Mouse (Mus musculus) kidney, postnatal 0 days (tissue): ENCODE data around the gene Prune2. TPM values are rescaled to one million over a fixed set of nuclear protein-coding genes. Genes with fewer than 3 reads are reported as not detected.

Experiments
- ATAC-seq: fragments of 200-750 bp; cut with Nextera tagmentation; replicated peaks from 2 replicates; pipeline ENCODE4 v1.8.0; 2017; ENCODE audit warnings: low read depth, moderate number of reproducible peaks, moderate TSS enrichment, moderate library complexity; ENCODE audit not compliant: low FRiP score
- DNase-seq: peaks from one replicate; pipeline ENCODE4 v3.0.0-alpha.2; 2016; ENCODE audit warnings: low spot score
- H3K27ac ChIP-seq: fragments of 300-500 bp; sonication (generic); 2 replicates; pipeline ENCODE4 v1.5.1; 2014; ENCODE audit warnings: mild to moderate bottlenecking
- H3K27me3 ChIP-seq: fragments of 300-500 bp; sonication (generic); 2 replicates; pipeline ENCODE4 v1.6.1; 2014; ENCODE audit warnings: low read length, mixed read lengths; ENCODE audit not compliant: insufficient read depth
- H3K36me3 ChIP-seq: fragments of 300-500 bp; sonication (generic); 2 replicates; pipeline ENCODE4 v1.6.1; 2014; ENCODE audit warnings: low read length, mixed read lengths; ENCODE audit not compliant: insufficient read depth
- H3K4me1 ChIP-seq: fragments of 300-500 bp; sonication (generic); replicated peaks from 2 replicates; pipeline ENCODE4 v1.6.1; 2014; ENCODE audit warnings: antibody characterized with exemption, low read length, mixed read lengths; ENCODE audit not compliant: insufficient read depth
- H3K4me2 ChIP-seq: fragments of 300-500 bp; sonication (generic); 2 replicates; pipeline ENCODE4 v1.6.1; 2014; ENCODE audit warnings: mild to moderate bottlenecking, low read length, moderate library complexity, mixed read lengths
- H3K4me3 ChIP-seq: fragments of 300-500 bp; sonication (generic); replicated peaks from 2 replicates; pipeline ENCODE4 v1.5.1; 2014; ENCODE audit warnings: low read depth, low read length
- H3K9ac ChIP-seq: fragments of 300-500 bp; sonication (generic); 2 replicates; pipeline ENCODE4 v1.6.1; 2014; ENCODE audit warnings: low read depth, low read length
- H3K9me3 ChIP-seq: fragments of 300-500 bp; sonication (generic); replicated peaks from 2 replicates; pipeline ENCODE4 v1.6.1; 2016; ENCODE audit warnings: low read length, inconsistent platforms, mixed read lengths
- CTCF ChIP-seq: IDR thresholded peaks from 2 replicates; pipeline ENCODE4 v1.5.1; 2016; ENCODE audit warnings: antibody characterized with exemption, low read depth, mild to moderate bottlenecking, moderate library complexity
- WGBS: fragments of 180-500 bp; shearing (Covaris S2); extraction: QIAGEN DNeasy Blood & Tissue Kit; methylation state at CpG from one replicate; pipeline ENCODE4 v1.1.7; 2014; 5-methylcytosine and 5-hydroxymethylcytosine counted together
- polyA plus RNA-seq: library from polyadenylated mRNA; unstranded; fragments of >200 nt; fragmentation: Nextera tagmentation; extraction: Ambion mirVana; gene quantifications from 2 replicates; pipeline ENCODE4 v1.2.1, GENCODE M21; 2015

Prune2 gene
- polyA plus RNA-seq, 1 experiment from 2014 or later = 1.1 TPM

DNA sequence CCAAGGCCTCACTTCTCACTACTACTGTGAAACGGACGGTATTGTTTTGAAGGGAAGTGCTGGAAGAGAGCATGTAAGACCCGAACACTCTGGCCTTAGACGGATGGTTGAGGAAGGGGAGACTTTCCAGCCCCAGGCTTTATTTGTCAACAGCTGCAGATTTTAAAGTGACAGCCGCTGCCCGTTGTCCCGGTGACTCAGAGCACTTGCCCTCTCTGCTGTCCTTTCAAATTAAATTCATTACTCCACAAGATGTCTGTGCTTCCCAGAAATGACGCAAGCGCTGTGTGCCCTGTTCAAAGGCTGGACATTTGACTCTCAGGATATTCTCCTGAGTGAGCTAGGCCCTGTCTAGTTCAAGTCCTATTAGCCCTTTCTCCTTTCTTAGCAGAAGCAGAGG is 5.9 kb upstream of the Prune2 start:
- 60% methylated on average over 9 of the region's 9 CpGs for WGBS
- no peak overlapping the region for H3K4me3 ChIP-seq
- peak; percentile 13 for DNase-seq
- no peak overlapping the region for H3K9ac ChIP-seq
- no peaks in the 10 kb centered on the region for H3K27me3 ChIP-seq
- no peak overlapping the region for H3K4me2 ChIP-seq
- no peaks in the 10 kb centered on the region for H3K9me3 ChIP-seq
- no peak for ATAC-seq
- H3K27ac ChIP-seq = no peak overlapping the region
- no peak for TF ChIP-seq CTCF
- H3K4me1 ChIP-seq = no peaks in the 10 kb centered on the region
- no peaks in the 10 kb centered on the region for H3K36me3 ChIP-seq

- Histone ChIP-seq H3K9ac (no peak overlapping the region), H3K27me3 (no peaks in the 10 kb centered on the region), H3K4me3 (no peak overlapping the region), H3K27ac (no peak overlapping the region), H3K4me1 (0 out of 2 replicates have a peak, but pooled peaks cover 2% of the 10 kb centered on the region), H3K9me3 (no peaks in the 10 kb centered on the region), H3K36me3 (no peaks in the 10 kb centered on the region), H3K4me2 (no peak overlapping the region)
- 71% methylated on average over 8 of the region's 8 CpGs for WGBS
- TF ChIP-seq CTCF = no peak
- DNase-seq = no peak
- ATAC-seq = no peak
Observed at GRCm38 (mm10) chr19:16950664-16951363, 5.1 kb upstream of the Prune2 start.

- Histone ChIP-seq H3K4me2 (no peak overlapping the region), H3K9ac (no peak overlapping the region), H3K9me3 (no peaks in the 10 kb centered on the region), H3K27ac (no peak overlapping the region), H3K4me3 (no peak overlapping the region), H3K4me1 (peaks cover 10% of the 10 kb centered on the region; the same call in 1 of the 2 replicates), H3K36me3 (no peaks in the 10 kb centered on the region), H3K27me3 (no peaks in the 10 kb centered on the region)
- WGBS = 58% methylated on average over 6 of the region's 6 CpGs
- ATAC-seq (no peak), DNase-seq (no peak)
- TF ChIP-seq CTCF = no peak
Observed at GRCm38 (mm10) chr19:16954736-16955135, 1.2 kb upstream of the Prune2 start.

- Histone ChIP-seq H3K4me2 (peak overlapping the region; percentile 67), H3K4me1 (peaks cover 10% of the 10 kb centered on the region; the same call in 1 of the 2 replicates), H3K36me3 (no peaks in the 10 kb centered on the region), H3K27ac (no peak overlapping the region), H3K27me3 (no peaks in the 10 kb centered on the region), H3K9me3 (no peaks in the 10 kb centered on the region), H3K9ac (no peak overlapping the region), H3K4me3 (no peak overlapping the region)
- ATAC-seq (no peak), DNase-seq (no peak)
- no peak for TF ChIP-seq CTCF
- 54% methylated on average over 9 of the region's 9 CpGs for WGBS
Observed at GRCm38 (mm10) chr19:16955231-16955612, 696 bp upstream of the Prune2 start.

DNA sequence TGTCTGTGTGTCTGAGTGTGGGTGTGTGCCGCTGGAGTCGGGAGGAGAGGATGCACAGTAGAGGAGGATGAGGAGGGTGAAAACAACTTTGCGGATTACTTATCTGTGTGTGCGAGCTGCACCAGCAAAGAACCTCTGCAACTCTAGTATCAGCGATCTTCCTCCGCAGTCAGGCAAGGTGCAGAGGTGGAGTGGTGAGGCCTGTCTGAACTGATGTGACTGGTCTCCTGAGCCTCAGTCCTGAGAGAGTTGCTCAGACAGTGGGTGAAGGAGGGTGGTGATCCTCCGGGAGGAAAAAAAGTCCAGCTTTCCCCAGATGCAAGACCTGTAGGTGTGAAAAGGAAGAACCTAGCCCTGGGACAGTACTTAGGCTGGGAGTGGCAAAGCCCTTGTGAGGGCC is 401 bp downstream of the Prune2 start:
- H3K9me3 ChIP-seq = no peaks in the 10 kb centered on the region
- DNase-seq (no peak), ATAC-seq (no peak)
- TF ChIP-seq CTCF = no peak
- peak overlapping the region; percentile 67 for H3K4me2 ChIP-seq
- H3K27me3 ChIP-seq = no peaks in the 10 kb centered on the region
- no peak overlapping the region for H3K27ac ChIP-seq
- WGBS = 1% methylated on average over 7 of the region's 7 CpGs
- no peaks in the 10 kb centered on the region for H3K36me3 ChIP-seq
- H3K9ac ChIP-seq = no peak overlapping the region
- peaks cover 10% of the 10 kb centered on the region; the same call in 1 of the 2 replicates for H3K4me1 ChIP-seq
- peak overlapping the region; percentile 26 for H3K4me3 ChIP-seq

DNA sequence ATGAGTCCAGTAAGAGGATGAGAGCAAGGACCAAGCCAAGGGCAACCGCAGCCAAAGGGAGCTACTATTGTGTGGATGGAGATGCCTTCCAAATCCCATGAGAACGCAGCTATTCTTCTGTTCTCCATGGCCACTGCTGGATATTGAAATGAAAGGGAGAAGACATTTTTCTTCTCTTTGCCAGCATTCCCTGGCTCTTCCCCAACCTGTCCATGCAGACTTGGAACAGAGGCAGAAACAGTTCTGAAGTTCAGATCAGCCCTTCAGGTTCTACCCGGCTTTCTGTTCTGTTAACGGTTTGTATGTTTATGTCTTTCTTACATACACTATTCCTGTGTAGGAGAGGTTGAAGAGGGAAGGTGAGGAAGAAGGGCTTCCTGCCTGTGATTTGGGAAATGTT is 3.1 kb downstream of the Prune2 start:
- DNase-seq = no peak
- Histone ChIP-seq H3K4me3 (no peak overlapping the region), H3K4me2 (no peak overlapping the region), H3K9me3 (no peaks in the 10 kb centered on the region), H3K36me3 (no peaks in the 10 kb centered on the region), H3K27me3 (no peaks in the 10 kb centered on the region), H3K27ac (no peak overlapping the region), H3K4me1 (peaks cover 10% of the 10 kb centered on the region; the same call in 1 of the 2 replicates), H3K9ac (no peak overlapping the region)
- no peak for TF ChIP-seq CTCF
- no peak for ATAC-seq
- WGBS = 81% methylated on average over 4 of the region's 4 CpGs

DNA sequence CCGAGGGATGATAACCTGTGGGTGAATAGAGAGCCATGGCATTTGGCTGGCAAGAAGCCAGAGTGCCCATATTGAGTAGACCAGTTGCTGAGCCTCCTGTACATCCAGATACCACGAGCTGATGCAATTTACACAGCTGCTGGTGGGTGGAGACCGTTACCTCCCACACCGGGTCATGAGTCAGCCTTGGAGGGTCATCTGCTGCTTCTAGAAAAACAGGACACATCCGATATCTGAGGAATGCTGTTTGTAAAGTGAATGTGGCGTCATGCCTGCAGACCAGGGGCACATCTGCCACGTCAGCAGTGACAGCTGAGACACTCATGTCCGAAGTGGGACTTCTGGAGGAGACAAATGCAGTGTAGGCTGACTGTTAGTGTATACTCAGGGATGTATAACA is 3.6 kb downstream of the Prune2 start:
- 26% methylated on average over 8 of the region's 8 CpGs for WGBS

More for the DNA sequence above, 3.6 kb downstream of the Prune2 start:
- no peaks in the 10 kb centered on the region for H3K36me3 ChIP-seq
- H3K9me3 ChIP-seq = no peaks in the 10 kb centered on the region
- no peak overlapping the region for H3K4me3 ChIP-seq
- no peak overlapping the region for H3K27ac ChIP-seq
- no peak for ATAC-seq
- H3K9ac ChIP-seq = no peak overlapping the region
- DNase-seq = no peak
- no peak overlapping the region for H3K4me2 ChIP-seq
- H3K4me1 ChIP-seq = peaks cover 10% of the 10 kb centered on the region; the same call in 1 of the 2 replicates
- no peaks in the 10 kb centered on the region for H3K27me3 ChIP-seq
- TF ChIP-seq CTCF = no peak
